Mouse (Mus musculus): ENCODE measurements around the gene Ogfod3.

DNA sequence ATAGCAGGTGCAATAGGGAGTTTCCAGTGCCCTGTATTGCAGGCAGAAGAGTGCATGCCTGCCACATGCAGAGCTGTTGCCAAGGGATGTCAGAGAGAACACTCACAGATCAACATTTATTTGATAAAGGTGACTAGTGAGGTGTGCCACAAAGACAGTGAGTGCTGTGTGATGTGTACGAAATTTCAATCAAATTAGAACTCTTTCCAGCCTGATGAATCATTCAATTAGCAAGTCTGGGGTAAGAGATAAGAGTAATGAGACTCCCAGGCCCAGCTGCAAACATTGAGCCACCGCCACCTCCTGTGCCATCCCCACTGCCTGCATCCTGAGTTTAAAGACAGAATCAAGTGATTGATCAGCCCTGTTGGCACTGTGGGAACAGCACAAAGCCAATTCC lies 11.8 kb downstream of the Ogfod3 start:
- TF ChIP-seq CTCF (conservative IDR thresholded peaks at IDR 0.05; ENCODE audit: insufficient read depth, insufficient read length, low read depth, low read length), result no peak
- no peak for TF ChIP-seq POLR2A (IDR thresholded peaks at IDR 0.05; ENCODE audit: low read depth, low read length)
